Mouse (Mus musculus) lung, embryonic 14.5 days (tissue): ENCODE measurements around the gene Nek10. TPM values are rescaled to one million over a fixed set of nuclear protein-coding genes. Genes with fewer than 3 reads are reported as not detected.

Experiments used
- ATAC-seq: fragments of 200-750 bp; cut with Nextera tagmentation; 2 replicates; pipeline ENCODE4 v1.8.0; 2017; ENCODE audit warnings: mild to moderate bottlenecking, moderate TSS enrichment, moderate library complexity; ENCODE audit not compliant: insufficient read depth
- DNase-seq: peaks from one replicate; pipeline ENCODE4 v3.0.0-alpha.2; 2015
- H3K27ac ChIP-seq: fragments of 300-500 bp; sonication (generic); 2 replicates; pipeline ENCODE4 v1.5.1; 2014; ENCODE audit warnings: low read depth, mild to moderate bottlenecking, moderate library complexity
- H3K27me3 ChIP-seq: fragments of 300-500 bp; sonication (generic); 2 replicates; pipeline ENCODE4 v1.6.1; 2014; ENCODE audit warnings: low read length, control low read depth; ENCODE audit not compliant: insufficient read depth
- H3K36me3 ChIP-seq: fragments of 300-500 bp; sonication (generic); 2 replicates; pipeline ENCODE4 v1.6.1; 2014; ENCODE audit warnings: control low read depth; ENCODE audit not compliant: insufficient read depth
- H3K4me1 ChIP-seq: fragments of 300-500 bp; sonication (generic); 2 replicates; pipeline ENCODE4 v1.6.1; 2014; ENCODE audit warnings: antibody characterized with exemption, control low read depth; ENCODE audit not compliant: insufficient read depth
- H3K4me2 ChIP-seq: fragments of 300-500 bp; sonication (generic); 2 replicates; pipeline ENCODE4 v1.6.1; 2014; ENCODE audit warnings: mild to moderate bottlenecking
- H3K4me3 ChIP-seq: fragments of 300-500 bp; sonication (generic); 2 replicates; pipeline ENCODE4 v1.5.1; 2014; ENCODE audit warnings: low read depth, low read length
- H3K9ac ChIP-seq: fragments of 300-500 bp; sonication (generic); 2 replicates; pipeline ENCODE4 v1.6.1; 2014
- H3K9me3 ChIP-seq: fragments of 300-500 bp; sonication (generic); 2 replicates; pipeline ENCODE4 v1.6.1; 2016; ENCODE audit warnings: low read depth, low read length, control low read depth
- CTCF ChIP-seq: IDR thresholded peaks from 2 replicates; pipeline ENCODE4 v1.5.1; 2016; ENCODE audit warnings: antibody characterized with exemption, low read depth
- WGBS: fragments of 180-500 bp; shearing (Covaris S2); extraction: QIAGEN DNeasy Blood & Tissue Kit; methylation state at CpG from one replicate; pipeline ENCODE4 v1.1.7; 2014; 5-methylcytosine and 5-hydroxymethylcytosine counted together
- polyA plus RNA-seq: library from polyadenylated mRNA; unstranded; fragments of >200 nt; fragmentation: Nextera tagmentation; extraction: Ambion mirVana; gene quantifications from 2 replicates; pipeline ENCODE4 v1.2.1, GENCODE M21; 2014

The Nek10 gene
- polyA plus RNA-seq, 1 experiment from 2014 or later = 0.03 TPM

DNA sequence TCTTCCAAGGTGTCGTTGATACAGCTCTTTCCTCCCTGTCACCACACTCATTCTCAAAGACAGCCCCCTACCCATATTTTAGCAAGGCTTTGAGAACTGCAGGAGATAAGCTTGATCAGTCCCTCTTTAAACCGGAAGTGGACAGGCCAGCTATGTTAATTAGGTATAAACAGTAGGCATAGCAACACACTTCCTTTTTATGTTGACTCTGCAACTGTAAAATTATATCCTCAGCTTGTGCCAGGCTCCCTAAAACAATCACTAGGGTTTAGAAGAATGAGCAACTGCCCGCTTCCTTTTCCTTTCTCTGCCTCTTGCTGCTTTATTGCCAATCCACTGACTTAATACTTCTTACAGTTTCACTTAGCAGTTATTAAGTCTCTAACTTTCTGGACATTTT, 67.2 kb downstream of the Nek10 start:
- H3K36me3 ChIP-seq = no peaks in the 10 kb centered on the region
- DNase-seq (peak; percentile 19), ATAC-seq (no peak)
- no peaks in the 10 kb centered on the region for H3K9me3 ChIP-seq
- H3K27me3 ChIP-seq = no peaks in the 10 kb centered on the region
- no peak overlapping the region for H3K27ac ChIP-seq
- H3K9ac ChIP-seq = no peak overlapping the region
- TF ChIP-seq CTCF = no peak
- no peak overlapping the region for H3K4me2 ChIP-seq
- no peak overlapping the region for H3K4me3 ChIP-seq
- no peaks in the 10 kb centered on the region for H3K4me1 ChIP-seq
- 42% methylated on average over 3 of the region's 3 CpGs for WGBS

- Histone ChIP-seq H3K9me3 (no peaks in the 10 kb centered on the region), H3K4me1 (no peaks in the 10 kb centered on the region), H3K27ac (no peak overlapping the region), H3K4me3 (no peak overlapping the region), H3K4me2 (no peak overlapping the region), H3K27me3 (no peaks in the 10 kb centered on the region), H3K36me3 (no peaks in the 10 kb centered on the region), H3K9ac (no peak overlapping the region)
- ATAC-seq (no peak), DNase-seq (no peak)
- TF ChIP-seq CTCF = no peak
- 85% methylated on average over 1 of the region's 1 CpGs for WGBS
Measured at GRCm38 (mm10) chr14:14871121-14871520, 67.9 kb downstream of the Nek10 start.

DNA sequence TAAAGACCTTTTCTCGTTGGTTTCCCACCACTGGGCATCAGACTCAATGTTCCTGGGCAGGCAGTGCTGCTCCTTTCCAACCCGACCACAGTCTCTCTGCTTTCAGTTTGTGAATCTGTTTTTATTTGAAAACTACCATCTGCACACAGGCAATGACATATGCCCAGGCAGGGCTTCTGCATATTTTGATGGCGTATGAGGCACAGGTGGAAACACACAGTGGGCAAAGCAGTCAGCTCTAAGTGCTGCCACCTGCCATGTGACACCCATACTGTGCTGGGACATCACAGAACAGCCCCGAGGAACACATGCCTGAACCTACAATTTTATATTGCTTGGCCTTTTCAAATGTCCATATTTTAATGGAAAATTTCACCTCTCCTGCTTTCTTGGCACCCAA, 68.5 kb downstream of the Nek10 start:
- no peak for TF ChIP-seq CTCF
- Histone ChIP-seq H3K9ac (no peak overlapping the region), H3K36me3 (no peaks in the 10 kb centered on the region), H3K4me1 (no peaks in the 10 kb centered on the region), H3K4me2 (no peak overlapping the region), H3K4me3 (no peak overlapping the region), H3K9me3 (no peaks in the 10 kb centered on the region), H3K27ac (no peak overlapping the region), H3K27me3 (no peaks in the 10 kb centered on the region)
- no peak for ATAC-seq
- no peak for DNase-seq
- WGBS = 67% methylated on average over 4 of the region's 4 CpGs

- Histone ChIP-seq H3K9me3 (no peaks in the 10 kb centered on the region), H3K27ac (no peak overlapping the region), H3K4me3 (no peak overlapping the region), H3K4me2 (no peak overlapping the region), H3K4me1 (no peaks in the 10 kb centered on the region), H3K36me3 (no peaks in the 10 kb centered on the region), H3K9ac (no peak overlapping the region), H3K27me3 (no peaks in the 10 kb centered on the region)
- ATAC-seq (peak; percentile 56; the same call in 1 of the 2 replicates), DNase-seq (peak; percentile 69)
- no peak for TF ChIP-seq CTCF
- WGBS = 14% methylated on average over 4 of the region's 4 CpGs
Measured at GRCm38 (mm10) chr14:14893932-14894652, 90.9 kb downstream of the Nek10 start.

GRCm38 (mm10) chr14:14894776-14895175, 91.6 kb downstream of the Nek10 start:
- no peak overlapping the region for H3K9ac ChIP-seq
- no peak for TF ChIP-seq CTCF
- no peak for DNase-seq

DNA sequence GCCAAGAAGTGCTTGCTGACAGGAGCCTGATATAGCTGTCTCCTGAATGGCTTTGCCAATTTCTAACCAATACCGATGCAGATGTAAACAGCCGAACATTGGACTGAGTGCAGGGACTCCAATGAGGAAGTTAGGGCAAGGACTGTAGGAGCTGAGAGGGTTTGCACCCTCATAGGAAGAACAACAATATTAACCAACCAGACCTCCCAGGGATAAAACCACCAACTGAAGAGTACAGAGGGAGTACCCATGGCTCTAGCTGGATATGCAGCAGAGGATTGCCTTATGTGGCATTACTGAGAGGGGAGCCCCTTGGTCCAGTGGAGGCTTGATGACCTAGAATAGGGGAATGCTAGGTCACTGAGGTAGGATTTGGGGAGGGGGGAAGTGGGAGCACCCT, 92.1 kb downstream of the Nek10 start:
- WGBS = 82% methylated on average over 2 of the region's 2 CpGs

More at GRCm38 (mm10) chr14:14894776-14895175, 91.6 kb downstream of the Nek10 start:
- Histone ChIP-seq H3K36me3 (no peaks in the 10 kb centered on the region), H3K9me3 (no peaks in the 10 kb centered on the region), H3K4me1 (no peaks in the 10 kb centered on the region), H3K27me3 (no peaks in the 10 kb centered on the region), H3K27ac (no peak overlapping the region), H3K4me3 (no peak overlapping the region), H3K4me2 (no peak overlapping the region)
- no peak for ATAC-seq

DNA sequence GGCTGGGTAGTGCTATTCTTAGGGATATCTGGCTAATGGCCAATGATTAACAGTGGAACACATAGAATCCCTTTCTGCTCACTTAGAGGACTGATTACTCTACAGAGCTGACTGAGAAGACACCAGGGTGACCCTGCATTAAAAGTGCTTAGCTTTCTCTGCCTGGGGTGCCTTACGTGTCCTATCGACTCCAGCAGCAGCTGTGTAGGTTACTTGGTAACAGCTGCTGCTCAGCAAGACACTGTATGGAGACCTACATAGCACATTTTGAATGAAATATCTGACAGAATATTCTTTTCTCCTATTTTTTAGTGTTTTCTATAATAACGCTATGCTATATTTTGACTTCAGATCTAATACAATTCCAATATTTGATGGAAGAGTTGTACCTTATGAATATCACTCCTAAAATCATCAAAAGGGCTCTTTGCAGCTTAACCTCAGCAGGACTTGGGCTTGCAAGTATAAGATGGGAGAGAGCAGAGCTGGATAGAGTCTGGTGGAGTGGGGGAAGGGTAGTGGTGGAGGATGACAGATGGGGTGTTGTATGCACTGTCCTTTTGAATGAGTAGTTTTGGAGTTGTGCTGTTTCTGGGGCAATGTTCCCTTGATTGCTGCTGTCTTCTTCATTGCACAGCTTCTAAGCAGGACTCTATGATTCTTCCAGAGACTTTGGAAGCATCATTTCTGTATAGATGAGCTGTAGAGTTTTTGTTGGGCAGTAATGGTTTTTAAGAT, 93.4 kb downstream of the Nek10 start:
- H3K4me2 ChIP-seq = no peak overlapping the region
- no peaks in the 10 kb centered on the region for H3K36me3 ChIP-seq
- H3K4me3 ChIP-seq = no peak overlapping the region
- no peaks in the 10 kb centered on the region for H3K27me3 ChIP-seq
- no peak for ATAC-seq
- no peak overlapping the region for H3K9ac ChIP-seq
- 61% methylated on average over 3 of the region's 3 CpGs for WGBS
- no peak overlapping the region for H3K27ac ChIP-seq
- TF ChIP-seq CTCF = no peak
- H3K4me1 ChIP-seq = no peaks in the 10 kb centered on the region
- H3K9me3 ChIP-seq = no peaks in the 10 kb centered on the region
- DNase-seq = no peak

More for the DNA sequence above, 92.1 kb downstream of the Nek10 start:
- no peaks in the 10 kb centered on the region for H3K9me3 ChIP-seq
- no peak overlapping the region for H3K9ac ChIP-seq
- H3K4me2 ChIP-seq = no peak overlapping the region
- H3K27ac ChIP-seq = no peak overlapping the region
- no peak overlapping the region for H3K4me3 ChIP-seq
- no peaks in the 10 kb centered on the region for H3K36me3 ChIP-seq
- ATAC-seq (no peak), DNase-seq (no peak)
- no peaks in the 10 kb centered on the region for H3K27me3 ChIP-seq
- no peaks in the 10 kb centered on the region for H3K4me1 ChIP-seq
- no peak for TF ChIP-seq CTCF
